Mouse (Mus musculus) small intestine, adult 2 months (tissue): ENCODE measurements around the gene Mrpl4.

Experiments used
- CTCF ChIP-seq: fragments of 200-500 bp; IDR thresholded peaks from 2 replicates; pipeline ENCODE4 v1.5.1; 2012; ENCODE audit warnings: low read depth, mild to moderate bottlenecking, control low read depth, inconsistent platforms, low read length, moderate library complexity, mixed read lengths; ENCODE audit not compliant: insufficient replicate concordance, insufficient read length; ENCODE audit errors: extremely low read depth
- POLR2A ChIP-seq: fragments of 200-500 bp; IDR thresholded peaks from 2 replicates; pipeline ENCODE4 v1.6.1; 2012; ENCODE audit warnings: low read depth, mild to moderate bottlenecking, control low read depth, inconsistent platforms, low read length, moderate library complexity

- no peak for TF ChIP-seq CTCF
- no peak for TF ChIP-seq POLR2A
Measured at GRCm38 (mm10) chr9:20959430-20959938, 43.1 kb upstream of the Mrpl4 start, which contains the start of gene Dnmt1.
